Mouse (Mus musculus): ENCODE measurements at regions not wholly inside any gene's neighbourhood (a gene's known extent, or its start where the extent isn't known, plus 50 kb on each side); places are given as distances from the start of the nearest gene placed in this dataset.

DNA sequence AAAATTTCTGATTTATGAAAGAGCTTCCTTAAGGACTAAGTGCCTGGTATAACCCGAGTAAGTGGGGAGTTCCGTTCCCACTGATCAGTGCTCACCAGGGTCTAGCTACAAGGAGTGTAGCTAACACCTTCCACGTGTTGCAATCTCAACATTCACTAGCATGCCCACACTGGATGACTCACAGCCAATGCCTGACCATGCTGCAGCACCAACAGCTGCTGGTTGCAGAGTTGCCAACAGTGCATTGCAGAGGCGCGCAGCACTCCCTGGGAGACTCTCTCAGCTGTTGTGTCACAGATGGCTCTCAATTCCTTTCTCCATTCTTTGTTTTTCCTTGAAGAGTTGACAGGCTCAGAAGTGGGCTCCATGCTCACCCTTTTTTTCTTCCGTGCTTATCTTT, 787.5 kb upstream of the Tenm3 start:
- no peak for DNase-seq

DNA sequence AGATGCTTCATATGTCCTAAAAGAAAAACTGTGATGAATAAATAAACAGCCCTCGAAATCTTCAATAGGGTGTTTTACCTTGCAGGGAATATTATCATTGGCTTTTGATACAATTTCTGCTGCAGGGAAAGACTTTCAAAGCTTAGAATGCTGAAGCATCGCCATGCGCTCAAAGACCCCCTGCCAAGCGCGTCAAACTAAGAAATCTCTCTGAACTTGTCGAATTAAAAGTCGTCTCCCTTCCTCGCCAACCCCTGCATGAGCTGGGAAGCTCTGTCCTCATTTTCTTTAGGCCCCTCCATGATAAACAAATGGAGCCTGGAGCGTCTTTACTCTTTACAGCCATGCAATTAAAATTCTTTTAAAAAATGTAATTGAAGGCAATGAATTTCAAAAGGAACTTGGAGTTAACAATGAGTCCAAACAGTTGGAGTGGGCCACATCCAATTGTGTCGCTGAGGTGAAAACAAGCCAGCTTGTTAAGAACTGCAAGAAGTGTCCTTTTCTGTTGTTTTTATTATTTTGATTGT, 784.3 kb upstream of the Tenm3 start:
- no peak for DNase-seq
- intact Hi-C loops (cut with DNase I) = no loop called here

More for the DNA sequence above, 787.5 kb upstream of the Tenm3 start:
- intact Hi-C loops (cut with DNase I) = no loop called here

DNA sequence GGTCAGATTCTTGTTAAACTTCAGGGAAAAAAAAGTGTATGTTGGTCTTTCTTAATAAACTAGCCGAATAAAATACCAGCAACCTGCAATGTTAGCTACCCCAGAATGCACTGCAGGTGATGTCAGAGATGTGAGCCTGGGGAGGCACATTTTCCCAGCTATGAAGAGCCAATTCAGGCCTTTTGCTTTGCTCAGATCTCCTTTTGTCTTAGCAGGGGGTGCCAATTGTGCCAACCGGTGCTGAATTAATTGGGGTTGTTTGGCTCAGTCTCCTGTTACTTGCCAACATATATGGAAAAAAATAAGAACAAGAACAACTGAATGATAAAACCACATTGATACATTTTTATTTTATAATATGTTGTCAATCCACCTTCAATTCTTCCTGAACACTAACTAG, 751.8 kb upstream of the Tenm3 start:
- no peak for DNase-seq
- intact Hi-C loops (cut with DNase I) = no loop called here

DNA sequence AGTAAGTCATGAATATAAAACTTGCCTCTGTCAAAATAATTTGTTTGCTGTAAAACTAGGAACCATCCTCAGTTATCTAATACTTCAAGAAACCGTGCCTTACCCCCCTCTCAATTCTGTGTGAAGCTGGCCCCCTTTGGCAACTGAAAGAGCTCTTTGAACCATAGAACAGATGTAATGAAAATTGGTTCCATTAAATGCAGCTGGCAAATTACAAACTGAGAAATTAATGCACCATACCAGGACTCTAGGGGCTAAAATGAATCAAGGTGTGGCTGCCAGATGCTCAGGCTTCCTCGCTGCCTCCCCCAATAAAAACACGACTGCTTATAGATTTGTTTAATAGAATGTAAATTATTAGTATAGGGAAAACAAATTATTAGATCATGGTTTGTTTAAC, 723.7 kb upstream of the Tenm3 start:
- no peak for DNase-seq
- intact Hi-C loops (cut with DNase I) = no loop called here

DNA sequence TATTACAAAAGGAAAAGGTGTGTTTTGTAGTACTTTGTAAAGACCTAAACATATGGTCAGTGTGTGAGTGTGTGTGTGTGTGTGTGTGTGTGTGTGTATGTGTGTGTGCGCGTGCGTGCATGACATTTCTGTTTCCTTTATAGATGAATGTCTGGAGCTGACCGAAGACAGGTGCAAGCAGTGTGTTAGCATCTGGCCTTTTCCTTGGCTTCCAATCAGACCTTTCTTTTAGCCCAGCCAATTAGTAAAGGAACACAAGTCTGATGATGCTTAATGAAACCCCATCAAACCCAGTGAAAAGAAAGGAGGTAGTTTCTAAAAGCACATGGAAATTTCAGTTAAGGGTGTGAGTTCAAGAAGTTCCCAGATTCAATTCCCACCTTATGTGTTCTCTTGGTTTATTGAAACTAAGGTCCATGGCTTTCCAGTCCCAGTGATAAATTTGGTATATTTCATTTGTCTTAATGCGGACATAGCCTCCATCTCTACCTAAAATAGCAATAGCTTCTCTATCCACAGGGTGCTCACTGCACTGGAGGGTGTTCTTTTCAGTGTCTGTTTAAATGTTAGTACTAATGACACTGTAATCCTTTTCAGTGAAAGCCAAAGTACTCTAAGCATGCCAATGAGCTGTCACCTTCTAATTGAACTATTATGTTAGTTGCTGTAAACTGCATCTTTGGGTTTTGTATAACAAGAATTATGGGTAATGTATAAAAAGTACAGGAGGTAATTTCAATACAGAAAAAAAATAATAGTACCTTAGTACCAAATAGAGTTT, 719.9 kb upstream of the Tenm3 start:
- DNase-seq = no peak
- intact Hi-C loops (cut with DNase I) = no loop called here

DNA sequence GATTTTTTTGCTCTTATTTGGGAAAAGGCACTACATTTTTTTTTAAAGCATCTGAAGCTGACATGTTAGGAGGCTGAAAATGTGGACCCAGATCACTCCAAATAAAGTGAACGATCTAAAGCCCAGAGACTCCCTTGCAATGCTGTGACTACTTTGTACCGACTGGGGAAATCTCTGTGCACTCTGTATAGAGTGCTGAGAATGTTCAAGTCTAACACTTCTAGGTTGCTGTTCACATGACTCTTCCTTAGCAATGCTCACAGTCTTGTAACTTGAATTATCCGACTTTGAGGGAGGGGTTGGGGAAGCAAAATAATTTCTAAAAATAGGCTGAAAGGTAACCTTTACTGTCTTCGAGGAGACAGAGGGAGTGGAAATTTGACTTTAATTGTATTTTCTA, 719.2 kb upstream of the Tenm3 start:
- intact Hi-C loops (cut with DNase I) = no loop called here
- no peak for DNase-seq

DNA sequence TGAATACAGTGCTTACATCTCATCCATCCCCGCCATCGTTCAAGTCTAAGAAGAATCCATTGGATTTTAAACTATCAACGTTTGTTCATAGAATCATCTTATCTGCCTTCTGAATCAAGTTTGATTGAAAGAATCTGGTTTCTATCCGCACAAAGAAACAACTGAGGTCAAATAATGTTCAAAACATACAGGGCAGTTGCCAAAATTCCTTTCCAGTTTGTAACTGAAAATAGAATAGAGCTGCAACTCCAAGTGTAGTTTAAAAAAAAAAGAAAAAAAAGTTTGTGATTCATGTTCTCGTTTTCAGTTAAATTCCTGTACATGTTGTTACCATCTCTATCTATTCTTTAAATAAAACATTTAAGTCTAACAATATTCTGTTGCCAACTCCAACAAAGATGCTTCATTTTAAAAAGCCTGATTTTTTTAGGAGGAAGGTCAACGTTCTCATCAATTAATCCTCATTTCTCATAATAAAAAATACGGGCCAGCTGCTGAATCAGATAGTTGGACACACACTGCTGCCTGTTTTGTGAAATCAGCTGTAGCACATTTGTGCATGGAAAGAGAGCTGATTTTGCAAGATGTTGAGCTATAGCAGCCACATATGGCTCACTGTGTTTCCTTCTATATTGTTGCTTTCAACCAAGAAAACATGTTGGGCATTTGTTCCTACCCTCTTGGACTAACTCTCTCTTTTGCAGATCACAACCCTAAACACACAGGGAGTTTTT, 712.1 kb upstream of the Tenm3 start:
- DNase-seq = peak; percentile 5 to 9
- intact Hi-C loops (cut with DNase I) = no loop called here

DNA sequence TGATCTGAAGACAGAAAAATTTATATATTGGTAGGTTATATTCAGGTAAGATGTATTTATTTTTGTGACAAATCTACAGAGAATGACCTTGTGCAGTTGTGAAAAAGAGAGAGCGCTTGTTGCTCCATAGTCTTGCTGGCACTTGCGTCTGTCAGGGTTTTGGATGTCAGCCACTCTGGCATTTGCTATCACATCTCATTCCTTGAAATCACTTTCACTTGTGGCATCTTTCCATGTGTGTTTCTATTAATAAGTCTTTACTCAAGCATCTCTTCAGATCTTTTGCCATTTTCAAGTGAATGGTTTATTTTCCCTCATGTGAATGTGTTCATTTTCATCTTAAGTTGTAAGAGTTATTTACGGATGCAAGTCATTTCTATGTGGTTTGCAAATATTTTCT, 709.4 kb upstream of the Tenm3 start:
- peak; percentile 66 to 70 for DNase-seq
- intact Hi-C loops (cut with DNase I) = no loop called here

DNA sequence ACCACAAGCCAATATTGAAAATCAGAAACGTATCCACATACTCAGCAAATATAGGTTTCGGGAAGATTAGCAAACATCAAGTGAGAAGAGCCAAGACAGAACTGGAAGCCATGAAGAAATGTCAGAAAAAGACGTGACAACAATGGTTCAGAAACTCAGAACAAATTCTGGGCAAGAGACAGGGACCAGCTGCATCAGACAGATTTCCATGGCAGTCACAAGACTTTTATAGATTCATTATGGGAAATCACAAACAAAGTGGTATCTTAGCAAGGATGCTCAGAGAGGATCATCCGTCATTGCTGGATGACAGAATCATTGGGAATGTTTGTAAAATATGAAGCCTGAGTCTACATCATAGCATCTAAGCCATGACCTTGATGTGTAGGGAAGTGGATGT, 699.6 kb upstream of the Tenm3 start:
- intact Hi-C loops (cut with DNase I) = no loop called here
- DNase-seq = no peak

DNA sequence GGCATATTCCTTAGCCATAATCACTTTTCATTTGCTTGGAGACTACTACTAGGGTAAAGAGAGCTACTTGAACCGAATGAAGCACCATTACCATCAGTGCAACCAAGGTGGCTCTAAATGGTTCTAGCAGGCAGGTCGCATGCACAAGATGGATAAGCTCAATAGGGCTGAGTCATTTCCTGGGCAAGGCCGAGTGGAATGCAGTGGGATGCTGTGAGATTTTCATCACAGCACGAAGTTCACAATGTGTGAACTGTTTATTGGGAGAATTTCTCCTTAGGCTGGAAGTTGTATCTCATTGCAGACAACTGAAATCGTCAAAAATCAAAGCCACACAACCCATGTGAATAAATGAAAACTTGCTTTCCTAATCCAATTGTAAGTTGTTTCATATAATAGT, 697.6 kb upstream of the Tenm3 start:
- intact Hi-C loops (cut with DNase I) = no loop called here
- no peak for DNase-seq

DNA sequence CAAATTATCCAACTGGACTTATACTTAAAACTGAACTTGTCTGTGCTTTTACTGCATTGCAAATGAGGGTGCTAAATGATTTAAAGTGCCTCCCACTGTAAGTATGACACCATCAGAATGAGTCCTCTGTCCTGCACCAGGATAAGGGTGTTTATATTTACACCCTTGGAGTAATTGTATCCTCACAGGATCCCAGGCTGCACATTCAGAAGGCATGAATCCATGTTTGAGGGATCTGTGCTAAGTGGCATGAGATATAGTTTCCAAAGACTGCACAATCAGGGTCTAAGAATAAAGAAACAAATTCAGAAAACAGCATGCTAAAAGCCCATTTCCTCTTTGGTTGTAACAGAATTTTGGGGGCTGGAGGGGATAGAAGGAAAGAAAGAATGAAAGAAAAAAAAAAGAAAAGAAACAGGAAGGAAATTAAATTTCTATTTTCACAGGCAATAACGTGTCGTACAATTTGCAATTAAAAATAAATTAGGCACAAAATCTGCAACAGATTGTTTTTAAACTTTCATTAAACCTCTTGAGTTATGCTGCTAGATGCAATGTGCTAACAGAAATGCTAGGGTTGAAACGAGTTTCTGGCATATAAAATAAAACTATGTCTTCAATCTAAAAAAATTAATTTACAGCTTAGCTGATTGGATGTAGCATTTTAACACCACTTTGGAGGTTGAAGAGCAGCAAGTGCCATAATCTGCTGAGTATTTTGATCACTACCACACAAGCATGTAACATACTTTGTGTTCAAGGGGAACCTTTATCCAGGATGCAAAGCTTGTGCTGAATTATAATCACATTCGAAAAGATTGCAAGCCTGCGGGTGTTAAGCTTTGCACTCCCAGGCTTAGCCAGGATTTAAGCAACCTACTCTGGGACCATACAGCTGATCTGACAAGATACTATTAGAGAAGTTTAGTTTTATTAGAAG, 689.9 kb upstream of the Tenm3 start:
- no peak for DNase-seq
- intact Hi-C loops (cut with DNase I) = no loop called here

DNA sequence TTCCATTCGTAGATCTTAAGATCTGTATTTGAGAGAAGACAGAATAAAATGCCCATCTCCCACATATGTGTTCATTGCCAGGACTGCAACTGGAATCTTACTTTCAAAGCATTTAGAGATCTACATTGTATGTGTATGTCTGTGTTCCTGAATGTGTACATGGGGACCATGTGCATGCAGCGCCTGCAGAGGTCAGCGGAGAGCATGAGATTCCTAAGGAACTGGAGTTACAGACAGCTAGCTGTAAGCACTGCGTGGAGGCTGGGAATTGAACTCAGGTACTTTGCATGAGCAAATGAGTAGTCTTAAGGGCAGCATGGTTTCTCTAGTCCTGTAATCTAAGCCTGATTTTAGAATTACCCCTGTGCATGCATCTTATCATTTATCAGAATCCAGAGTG, 685.5 kb upstream of the Tenm3 start:
- intact Hi-C loops (cut with DNase I) = loop anchor here (5.0 kb wide), 1 partner anchor 178 kb away; no protein-coding TSS in a partner anchor

DNA sequence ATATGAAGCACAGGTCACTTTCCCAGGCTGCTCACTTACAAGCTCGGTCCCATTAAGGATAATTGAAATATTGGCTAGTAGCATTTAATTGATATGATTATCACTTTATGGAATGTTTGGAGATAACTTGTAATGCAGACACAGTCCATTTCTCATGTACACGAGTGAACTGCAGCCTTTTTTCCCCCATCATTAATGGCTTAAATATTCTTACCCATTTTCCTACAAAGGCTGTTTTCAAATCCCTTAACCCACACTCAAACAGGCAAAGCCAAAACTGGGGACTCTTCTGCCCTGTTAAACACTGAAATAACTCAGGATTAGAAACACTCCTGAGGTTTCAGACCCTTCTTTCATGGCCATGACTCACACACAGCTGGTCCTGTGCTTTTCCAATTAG, 649.2 kb upstream of the Tenm3 start:
- intact Hi-C loops (cut with DNase I) = no loop called here
- no peak for DNase-seq

More for the DNA sequence above, 685.5 kb upstream of the Tenm3 start:
- DNase-seq = peak; percentile 6 to 11

DNA sequence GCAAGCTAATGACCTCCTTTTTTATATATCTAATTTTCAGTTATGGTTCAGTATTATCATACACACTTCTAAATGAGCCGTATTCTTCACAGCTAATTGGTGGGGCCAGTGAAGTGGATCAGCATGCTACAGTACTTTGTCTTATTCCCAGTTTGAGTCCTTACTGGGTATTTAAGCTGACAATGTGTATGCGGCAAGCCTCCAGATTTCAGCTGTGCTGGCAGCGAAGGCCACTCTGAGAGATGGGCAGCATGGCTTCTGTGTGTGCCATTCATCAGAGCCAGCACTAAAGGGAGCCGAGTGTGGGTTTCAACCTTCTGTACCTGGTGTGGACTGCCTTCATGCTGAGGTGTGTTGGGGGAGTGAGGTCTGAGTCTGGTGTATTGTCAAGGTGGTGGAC, 641.5 kb upstream of the Tenm3 start:
- intact Hi-C loops (cut with DNase I) = no loop called here
- no peak for DNase-seq

DNA sequence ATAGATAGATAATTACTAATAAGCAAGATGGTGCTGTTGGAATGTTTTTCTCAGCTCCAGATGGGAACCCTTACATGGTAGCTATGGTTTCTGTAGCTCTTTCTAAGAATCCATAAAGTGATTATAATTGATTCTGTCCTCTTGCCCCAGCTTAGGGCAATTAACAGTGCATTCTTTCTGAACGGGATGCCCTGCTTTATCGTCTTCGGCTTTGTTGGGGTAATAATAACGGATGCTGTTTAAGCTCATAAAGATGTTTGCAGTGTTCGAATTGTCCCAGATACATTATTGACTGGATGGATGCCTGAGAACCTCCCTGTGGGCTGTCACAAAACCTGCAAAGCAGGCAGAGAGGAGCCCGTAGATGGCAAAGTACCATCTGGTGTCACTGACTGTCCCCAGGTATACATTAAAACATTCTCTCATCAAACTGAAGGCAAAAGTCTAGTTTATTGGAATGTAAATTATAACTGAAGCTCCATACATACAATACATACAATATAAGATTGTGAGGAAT, 637.8 kb upstream of the Tenm3 start:
- intact Hi-C loops (cut with DNase I) = no loop called here
- no peak for DNase-seq

DNA sequence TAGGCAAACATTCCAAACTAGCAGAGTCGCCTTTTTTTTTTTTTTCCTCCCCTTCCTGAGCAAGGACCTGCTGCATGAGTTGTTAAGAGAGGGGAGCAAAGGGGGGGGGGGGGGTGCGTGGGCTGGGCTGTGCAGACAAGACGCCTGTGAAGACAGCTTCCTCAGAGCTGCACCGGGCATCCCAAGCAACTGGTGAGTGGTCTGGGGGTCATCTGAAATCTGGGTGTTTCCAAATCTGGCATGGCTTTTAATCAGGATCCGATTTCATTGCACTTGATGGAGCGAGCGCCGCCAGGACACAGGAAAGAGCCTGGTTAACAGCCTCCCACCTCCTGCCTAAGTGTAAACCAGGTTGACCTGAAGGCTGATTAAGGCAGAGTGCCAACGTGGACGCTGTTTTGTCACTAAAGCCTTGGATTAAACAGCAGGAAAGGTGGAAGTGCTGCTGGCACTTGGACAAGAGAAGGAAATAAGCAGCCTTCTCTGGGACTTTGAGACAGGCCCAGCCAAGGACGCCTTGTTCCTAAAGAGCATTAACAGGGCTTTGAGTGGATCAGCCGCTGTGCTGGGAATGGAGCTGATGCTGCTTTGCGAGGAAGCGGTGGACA, 622.3 kb upstream of the Tenm3 start:
- intact Hi-C loops (cut with DNase I) = no loop called here
- DNase-seq = peak in 1 of 2 experiments; percentile 7

DNA sequence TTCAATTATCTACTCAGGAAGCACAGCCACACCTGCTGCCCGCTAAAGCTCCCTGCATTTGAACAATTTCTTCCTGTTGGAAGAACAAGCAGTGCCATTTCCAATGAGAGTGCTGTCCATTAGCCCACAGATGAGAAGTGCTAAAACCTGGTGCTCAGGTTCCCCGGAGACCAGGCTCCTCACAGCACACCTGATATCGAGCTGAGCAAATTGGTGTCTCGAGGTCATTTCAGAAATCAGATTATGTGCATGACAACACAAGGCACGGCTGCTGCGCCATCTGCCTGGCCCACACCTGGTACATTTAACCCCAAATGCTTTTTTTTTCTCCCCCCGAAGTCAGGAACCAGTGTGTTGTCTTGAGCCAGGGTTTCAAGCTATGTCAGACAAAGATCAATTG, 621.3 kb upstream of the Tenm3 start:
- intact Hi-C loops (cut with DNase I) = no loop called here
- no peak for DNase-seq

DNA sequence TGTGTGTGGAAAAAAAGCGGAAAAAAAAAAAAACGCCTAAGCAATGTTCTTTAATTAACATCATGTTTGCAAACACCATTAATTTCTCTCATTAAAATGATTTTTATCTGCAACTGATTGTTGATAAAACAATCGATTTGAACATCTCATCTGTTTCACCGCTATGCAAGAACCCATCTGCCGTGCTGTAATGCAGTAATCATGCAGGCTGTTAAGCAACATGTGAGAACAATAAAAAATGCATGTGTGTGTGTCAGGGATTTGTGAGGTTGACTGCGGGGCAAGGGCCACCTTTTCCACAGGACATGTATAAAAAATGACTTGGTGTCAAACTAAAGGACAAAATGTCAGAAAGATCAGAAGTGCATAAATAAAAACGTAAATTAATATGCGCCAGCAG, 618.9 kb upstream of the Tenm3 start:
- intact Hi-C loops (cut with DNase I) = no loop called here

DNA sequence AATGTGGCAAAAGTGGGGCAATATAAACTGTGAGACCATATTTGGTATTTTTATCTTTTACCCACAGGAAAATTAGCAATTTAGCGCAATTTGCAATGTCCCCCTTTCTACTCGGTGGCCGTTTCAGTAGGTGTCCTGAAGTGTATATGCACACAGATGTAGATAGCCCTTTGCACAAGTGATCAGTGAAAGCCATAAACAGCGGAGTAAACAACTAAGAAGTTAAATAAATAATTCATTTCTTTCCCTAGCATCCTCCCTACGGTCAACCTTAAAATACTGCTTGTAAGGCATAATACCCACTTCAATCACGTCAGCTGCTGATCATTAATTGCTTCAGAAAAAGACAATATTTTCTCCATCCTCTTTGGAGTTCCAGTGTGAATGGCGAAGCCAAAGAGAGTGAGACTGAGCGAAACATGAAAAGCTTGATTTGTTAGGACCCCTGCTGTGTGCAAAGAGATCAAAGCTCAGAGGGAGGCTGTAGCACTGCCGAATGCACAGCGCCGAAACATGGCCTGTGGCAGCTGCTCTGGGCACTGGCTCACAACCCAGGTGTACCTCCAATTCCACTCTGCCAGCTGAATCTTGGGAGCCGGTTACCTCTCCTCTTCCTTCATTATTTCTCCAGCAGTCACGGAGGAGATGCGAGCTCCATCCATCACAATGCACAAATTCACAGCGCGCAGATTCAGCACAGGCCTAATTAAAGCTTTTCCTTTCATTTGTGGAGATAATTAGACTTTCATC, 618.1 kb upstream of the Tenm3 start:
- DNase-seq = no peak
- intact Hi-C loops (cut with DNase I) = no loop called here

More for the DNA sequence above, 618.9 kb upstream of the Tenm3 start:
- no peak for DNase-seq

DNA sequence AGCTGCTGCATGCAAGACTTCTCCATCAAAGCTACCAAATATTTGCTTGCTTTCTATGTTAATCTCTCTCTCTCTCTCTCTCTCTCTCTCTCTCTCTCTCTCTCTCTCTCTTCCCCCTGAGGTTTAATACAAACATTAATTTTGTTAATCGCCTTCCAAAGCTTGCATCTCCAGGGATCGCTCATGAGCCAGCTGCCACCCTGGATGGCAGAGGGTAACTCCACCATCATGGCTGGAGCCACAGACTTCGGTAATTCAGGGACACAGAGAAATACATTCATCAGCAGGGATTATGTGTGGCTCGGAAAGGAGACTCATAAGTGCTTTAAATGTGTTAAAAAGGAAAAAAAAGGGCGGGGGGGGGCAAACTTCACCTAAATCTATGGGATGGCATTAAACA, 601.7 kb upstream of the Tenm3 start:
- intact Hi-C loops (cut with DNase I) = no loop called here
- DNase-seq = no peak
